Mouse (Mus musculus) cerebellum, postnatal 36 days (tissue): ENCODE measurements around the gene Bcas2.
"Not testable (repeated sequence)": the region's sequence is repeated elsewhere in the genome, so short reads cannot be mapped to it uniquely, and the experiment has no call there.

Source experiments
- DNase-seq, 2 experiments: peaks; one replicate each; pipeline ENCODE4 v3.0.0; 2021 to 2022; ENCODE audit warnings: mixed read lengths in 2 of 2

Bcas2 gene

GRCm38 (mm10) chr3:103171505-103172267 lies at the start of gene Bcas2:
Gene Bcas2, plus strand, starts transcription at chr3:103171655.
- DNase-seq, result peak; percentile 99

GRCm38 (mm10) chr3:103123636-103124035 lies 47.8 kb upstream of the Bcas2 start:
- no peak for DNase-seq

GRCm38 (mm10) chr3:103126138-103126537 lies 45.3 kb upstream of the Bcas2 start:
- no peak for DNase-seq

GRCm38 (mm10) chr3:103127177-103127576 lies 44.3 kb upstream of the Bcas2 start:
- DNase-seq, result no peak

GRCm38 (mm10) chr3:103127721-103128120 lies 43.7 kb upstream of the Bcas2 start:
- DNase-seq, result no peak

- DNase-seq, result no peak
Measured at GRCm38 (mm10) chr3:103128251-103128650, 43.2 kb upstream of the Bcas2 start.

- DNase-seq, result no peak
Measured at GRCm38 (mm10) chr3:103129367-103130159, 41.9 kb upstream of the Bcas2 start.

GRCm38 (mm10) chr3:103130236-103130751 lies 41.2 kb upstream of the Bcas2 start:
- no peak for DNase-seq

GRCm38 (mm10) chr3:103133098-103133497 lies 38.4 kb upstream of the Bcas2 start:
- DNase-seq, result no peak

GRCm38 (mm10) chr3:103136414-103137077 lies 34.9 kb upstream of the Bcas2 start:
- DNase-seq, result no peak

GRCm38 (mm10) chr3:103139047-103139446 lies 32.4 kb upstream of the Bcas2 start:
- no peak for DNase-seq

- DNase-seq, result not testable (repeated sequence)
Measured at GRCm38 (mm10) chr3:103140095-103140838, 31.2 kb upstream of the Bcas2 start.

GRCm38 (mm10) chr3:103141287-103141686 lies 30.2 kb upstream of the Bcas2 start:
- DNase-seq, result peak; percentile 19 to 37

GRCm38 (mm10) chr3:103142366-103142765 lies 29.1 kb upstream of the Bcas2 start:
- DNase-seq, result no peak

- DNase-seq, result no peak
Measured at GRCm38 (mm10) chr3:103145336-103145735, 26.1 kb upstream of the Bcas2 start.

- no peak for DNase-seq
Measured at GRCm38 (mm10) chr3:103145791-103146190, 25.7 kb upstream of the Bcas2 start.

GRCm38 (mm10) chr3:103146330-103147166 lies 24.9 kb upstream of the Bcas2 start:
- peak in 1 of 2 experiments; percentile 6 for DNase-seq

- no peak for DNase-seq
Measured at GRCm38 (mm10) chr3:103147775-103148174, 23.7 kb upstream of the Bcas2 start.

- no peak for DNase-seq
Measured at GRCm38 (mm10) chr3:103148941-103149340, 22.5 kb upstream of the Bcas2 start.

- DNase-seq, result no peak
Measured at GRCm38 (mm10) chr3:103153761-103154160, 17.7 kb upstream of the Bcas2 start.

- no peak for DNase-seq
Measured at GRCm38 (mm10) chr3:103159232-103159900, 12.1 kb upstream of the Bcas2 start.
